Mouse (Mus musculus) retina, adult 2 months (tissue): ENCODE measurements around the gene Ankrd40.

Experiments used
- DNase-seq: peaks from one replicate; pipeline ENCODE4 v3.0.0-alpha.2; 2012; ENCODE audit warnings: low read depth, low spot score

Ankrd40 gene

DNA sequence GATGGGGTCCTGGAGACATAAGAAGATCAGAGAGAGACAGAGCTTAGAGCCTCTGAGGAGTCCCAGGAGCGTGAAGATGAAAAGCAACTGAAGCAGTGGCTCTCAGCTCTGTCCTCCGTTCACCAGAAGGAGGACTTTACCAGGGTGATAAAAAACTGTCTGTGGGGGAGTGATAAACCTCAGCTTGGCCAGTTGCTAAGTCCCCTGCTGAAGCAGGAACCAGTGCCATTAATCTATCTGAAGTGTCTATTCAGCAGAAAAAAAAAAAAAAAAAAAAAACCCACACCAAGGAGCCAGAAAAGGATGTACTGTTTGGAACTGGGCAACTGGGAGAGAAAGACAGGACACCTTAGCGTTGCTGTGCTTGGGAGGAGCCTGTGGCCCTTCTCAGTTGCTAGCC, 23.3 kb downstream of the Ankrd40 start:
- DNase-seq: no peak

DNA sequence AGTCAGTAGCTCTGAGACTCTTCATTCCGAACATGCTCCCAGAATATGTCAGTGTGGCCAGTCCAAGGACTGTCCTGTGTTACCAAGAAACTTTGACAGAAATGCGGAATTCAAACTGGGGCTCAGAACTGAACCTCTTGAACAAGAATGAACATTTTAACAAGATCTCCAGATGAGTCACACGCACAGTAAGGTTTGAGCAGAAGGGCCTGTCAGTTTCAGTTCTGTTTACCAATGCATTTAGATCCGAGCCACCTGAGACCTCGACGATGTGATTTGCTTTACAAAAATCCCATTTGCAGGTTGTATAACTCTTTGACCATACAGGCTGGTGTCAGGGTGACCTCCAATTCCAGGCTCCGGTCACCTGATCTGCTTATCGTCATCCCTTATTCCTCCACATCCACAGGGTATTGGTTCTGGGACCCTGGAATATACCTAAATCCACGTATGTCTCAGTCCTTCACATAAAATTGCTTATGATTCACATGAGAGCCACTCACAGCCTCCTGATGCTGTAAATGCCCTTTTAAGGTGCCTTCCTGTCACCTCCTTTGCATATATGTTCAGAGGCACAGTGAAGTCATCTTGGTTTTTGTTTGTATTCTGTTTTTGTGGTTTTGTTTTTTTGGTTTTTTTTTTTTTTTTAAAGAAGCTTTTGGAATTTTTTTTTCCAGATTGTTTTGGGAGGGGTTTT, 27.9 kb downstream of the Ankrd40 start:
- no peak for DNase-seq

DNA sequence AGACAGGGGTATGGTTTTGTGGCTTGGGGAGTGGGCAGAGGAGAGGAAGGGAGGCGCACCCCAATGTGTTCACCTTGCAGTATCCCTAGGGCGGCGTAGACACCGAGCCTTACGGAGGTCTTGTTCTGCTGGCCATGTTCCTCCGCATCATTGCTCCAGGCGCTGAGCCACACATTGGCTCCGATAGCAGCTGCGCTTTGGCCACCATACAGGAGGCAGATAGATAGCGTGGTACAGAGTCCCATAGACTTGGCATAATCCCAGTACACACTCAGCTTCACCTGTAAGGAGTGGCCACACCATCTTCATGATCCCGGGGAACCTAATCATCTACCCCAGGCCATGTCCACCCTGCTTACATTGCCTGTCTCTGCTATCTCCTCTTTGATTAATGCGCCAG, 31.4 kb downstream of the Ankrd40 start:
- DNase-seq: no peak

DNA sequence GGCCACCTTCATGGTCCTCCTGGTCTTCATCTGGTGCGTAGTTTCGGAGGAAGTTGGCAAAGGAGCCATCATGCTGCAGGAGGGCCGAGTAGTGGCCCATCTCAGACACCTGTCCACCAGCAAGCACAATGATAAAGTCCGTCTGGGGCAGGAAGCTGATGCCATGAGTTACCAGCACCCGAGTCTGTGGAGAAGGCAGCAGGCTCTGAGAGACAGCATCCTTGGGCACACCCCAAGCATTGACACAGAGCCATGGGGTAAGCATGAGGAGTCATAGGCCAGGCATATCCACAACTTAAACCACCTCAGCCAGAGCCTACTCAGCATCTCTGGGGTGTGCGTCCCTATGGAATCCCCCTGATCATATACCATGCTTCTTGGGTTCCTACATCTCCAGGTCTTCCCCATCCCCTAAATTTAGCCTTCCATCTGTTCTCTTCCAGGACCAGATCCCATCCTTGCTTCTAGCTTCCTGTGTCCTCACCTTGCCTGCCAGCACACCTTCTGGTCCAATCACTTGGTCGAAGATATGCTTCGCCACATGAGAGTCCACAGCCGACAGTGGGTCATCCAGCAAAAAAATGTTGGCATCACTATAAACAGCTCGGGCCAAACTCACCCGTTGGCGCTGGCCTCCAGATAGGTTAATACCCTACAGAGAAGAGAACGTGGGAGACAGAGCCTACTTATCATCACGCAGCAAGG, 33.5 kb downstream of the Ankrd40 start:
- no peak for DNase-seq

DNA sequence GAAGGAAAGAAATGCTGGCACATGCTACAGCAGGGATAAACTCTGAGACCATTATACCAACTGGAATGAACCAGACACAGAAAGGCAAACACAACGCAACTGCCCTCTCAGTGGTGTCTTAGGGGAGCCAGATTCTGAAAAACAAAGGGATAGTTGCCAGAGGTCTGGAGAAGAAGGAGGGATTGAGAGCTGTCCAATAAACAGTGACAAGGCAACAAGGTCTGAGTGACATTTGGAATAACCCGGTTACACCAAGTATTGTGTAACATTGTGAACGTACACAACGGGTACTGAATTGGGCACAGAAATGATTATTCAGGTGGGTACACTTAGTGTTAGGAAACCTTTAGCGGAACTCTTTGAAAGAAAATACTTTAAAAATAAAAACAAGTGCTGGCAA, 34.3 kb downstream of the Ankrd40 start:
- DNase-seq: no peak

DNA sequence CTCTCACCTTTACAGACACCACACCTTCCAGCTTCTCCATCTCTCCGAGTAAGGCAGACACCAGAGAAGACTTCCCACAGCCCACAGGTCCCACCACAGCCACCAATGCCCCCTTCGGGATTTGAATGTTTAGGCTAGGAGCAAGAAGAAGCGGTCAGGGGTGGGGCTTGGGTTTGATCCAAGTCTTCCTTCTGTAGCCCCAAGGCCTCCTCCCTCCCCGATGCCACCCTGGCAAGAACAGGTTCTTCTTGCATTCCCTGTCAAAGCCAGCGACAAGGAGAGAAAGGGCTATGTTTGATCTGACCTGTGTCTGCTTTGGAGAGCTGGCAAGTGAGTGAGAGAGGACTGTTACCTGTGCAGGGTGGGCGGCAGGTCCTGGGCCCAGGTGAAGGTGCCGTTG, 35.9 kb downstream of the Ankrd40 start:
- no peak for DNase-seq

DNA sequence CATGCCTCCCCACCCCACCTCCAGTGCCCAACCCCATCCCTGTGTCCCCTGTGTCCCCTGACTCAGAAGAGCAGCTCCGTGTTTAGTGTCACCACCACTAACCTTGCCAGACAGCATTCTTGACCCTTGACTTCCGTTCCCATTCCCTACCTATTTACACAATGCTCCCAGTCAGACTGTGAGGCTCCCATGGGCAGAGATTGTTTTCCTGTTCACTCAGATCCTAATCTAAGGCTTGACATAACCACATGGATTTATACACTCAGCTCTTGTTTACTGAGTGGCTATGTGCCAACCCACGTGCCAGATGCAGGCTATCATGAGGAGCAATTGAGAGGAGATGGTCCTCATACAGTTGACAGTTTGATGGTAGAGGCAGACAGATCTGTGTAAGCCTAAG, 37.5 kb downstream of the Ankrd40 start:
- no peak for DNase-seq

DNA sequence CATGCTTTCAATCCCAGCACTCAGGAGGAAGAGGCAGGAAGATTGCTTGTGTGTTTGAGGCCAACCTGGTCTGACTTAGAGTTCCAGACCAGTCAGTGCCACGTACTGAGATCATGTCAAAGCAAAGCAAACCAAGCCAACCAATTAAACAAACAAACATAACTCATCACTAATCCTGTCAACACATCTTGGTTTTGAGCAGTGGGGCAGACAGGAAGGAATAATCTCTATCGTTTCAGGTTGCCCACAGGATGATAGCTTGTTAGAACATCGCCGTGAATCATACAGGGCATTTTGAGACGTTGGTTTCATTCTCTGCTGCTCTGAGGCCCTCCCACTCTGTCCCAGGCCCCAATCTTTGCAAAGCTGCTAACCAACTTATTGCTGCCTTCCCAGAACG, 42.2 kb downstream of the Ankrd40 start:
- no peak for DNase-seq

DNA sequence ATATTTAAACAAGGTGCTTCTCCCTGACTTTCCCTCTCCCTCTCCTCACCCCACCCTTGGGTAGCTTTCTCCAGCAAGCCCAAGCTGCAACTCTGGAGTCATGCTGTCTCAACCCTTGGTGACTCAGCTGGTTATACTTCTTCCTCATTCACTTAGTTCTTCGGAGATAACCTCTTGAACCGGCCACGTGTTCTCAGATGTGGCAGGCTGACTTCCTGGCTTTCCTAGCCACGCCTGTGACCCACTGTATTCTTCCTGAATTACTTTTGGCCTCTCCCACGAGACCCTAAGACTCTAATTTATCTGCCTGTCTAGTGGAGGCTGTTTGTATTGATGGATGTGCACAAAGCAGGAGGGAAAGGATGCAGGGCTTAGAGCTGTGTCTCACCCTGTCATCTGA, 43.0 kb downstream of the Ankrd40 start:
- no peak for DNase-seq

DNA sequence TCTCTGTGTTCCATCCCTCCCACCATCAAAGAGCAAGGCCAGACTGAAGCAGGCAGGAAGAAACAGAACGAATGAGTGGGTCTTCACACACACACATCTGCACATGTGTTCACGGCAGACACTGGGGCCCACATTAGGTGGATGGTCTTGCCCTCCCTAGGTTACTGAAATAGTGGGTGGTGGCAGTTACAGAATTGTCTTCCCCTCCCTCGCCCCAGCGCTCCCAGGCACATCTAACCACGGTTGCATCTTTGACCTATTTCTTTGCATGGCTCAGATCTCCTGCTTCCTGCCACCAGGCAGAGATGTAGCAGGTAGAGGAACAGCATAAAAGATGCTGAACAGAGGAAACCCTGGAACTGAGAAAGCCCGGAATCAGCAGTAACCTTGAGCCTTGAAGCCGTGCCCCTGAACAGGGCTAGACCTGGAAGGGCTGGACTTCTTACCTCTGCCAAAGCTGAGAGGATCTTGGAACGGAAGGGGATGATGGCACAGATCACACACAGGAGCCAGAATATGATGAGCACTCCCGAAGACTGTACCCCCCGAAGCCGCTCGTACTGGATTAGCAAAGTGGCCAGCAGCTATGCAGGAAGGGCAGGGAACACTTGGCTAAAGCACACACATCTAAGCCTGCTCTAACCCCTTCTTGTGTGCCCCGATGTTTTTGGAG, 46.6 kb downstream of the Ankrd40 start:
- no peak for DNase-seq

DNA sequence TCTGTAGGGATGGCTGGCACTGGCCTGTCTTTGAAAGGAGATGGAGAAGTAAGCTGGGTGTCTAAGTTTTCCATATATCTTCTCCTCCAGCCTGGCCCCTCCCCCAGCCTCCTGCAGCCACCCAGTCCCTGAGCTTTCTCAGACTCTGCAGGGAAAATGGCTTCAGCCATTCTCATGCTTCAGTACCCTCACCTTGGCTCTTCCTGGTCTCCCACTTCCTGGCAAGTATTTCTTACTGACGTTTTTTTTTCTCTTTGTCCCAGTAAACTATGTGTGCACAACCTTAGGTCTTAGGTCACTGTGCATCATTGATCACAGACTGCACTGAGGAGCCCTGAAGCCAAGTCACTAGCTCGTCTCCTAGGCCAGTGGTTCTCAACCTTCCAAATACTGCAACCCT, 51.3 kb downstream of the Ankrd40 start:
- DNase-seq: no peak

DNA sequence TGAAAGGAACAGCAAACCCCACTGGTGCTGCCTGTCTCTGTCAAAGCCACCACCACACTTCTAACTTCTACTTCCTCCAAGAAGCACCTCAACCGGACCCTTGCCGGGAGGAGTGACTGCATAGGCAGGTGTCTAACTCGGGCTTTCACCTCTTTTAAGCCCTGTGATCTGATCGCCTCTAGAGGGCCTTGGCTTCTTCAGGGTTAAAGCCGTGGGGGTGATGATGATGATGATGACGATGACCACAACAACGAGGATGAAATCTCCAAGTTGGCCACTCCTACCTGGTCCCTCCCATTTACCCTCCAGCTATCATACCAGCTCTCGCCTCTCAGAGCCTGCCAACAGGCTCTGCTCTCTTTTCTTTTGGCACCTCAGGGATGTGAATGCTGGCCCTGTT, 51.9 kb downstream of the Ankrd40 start:
- no peak for DNase-seq

DNA sequence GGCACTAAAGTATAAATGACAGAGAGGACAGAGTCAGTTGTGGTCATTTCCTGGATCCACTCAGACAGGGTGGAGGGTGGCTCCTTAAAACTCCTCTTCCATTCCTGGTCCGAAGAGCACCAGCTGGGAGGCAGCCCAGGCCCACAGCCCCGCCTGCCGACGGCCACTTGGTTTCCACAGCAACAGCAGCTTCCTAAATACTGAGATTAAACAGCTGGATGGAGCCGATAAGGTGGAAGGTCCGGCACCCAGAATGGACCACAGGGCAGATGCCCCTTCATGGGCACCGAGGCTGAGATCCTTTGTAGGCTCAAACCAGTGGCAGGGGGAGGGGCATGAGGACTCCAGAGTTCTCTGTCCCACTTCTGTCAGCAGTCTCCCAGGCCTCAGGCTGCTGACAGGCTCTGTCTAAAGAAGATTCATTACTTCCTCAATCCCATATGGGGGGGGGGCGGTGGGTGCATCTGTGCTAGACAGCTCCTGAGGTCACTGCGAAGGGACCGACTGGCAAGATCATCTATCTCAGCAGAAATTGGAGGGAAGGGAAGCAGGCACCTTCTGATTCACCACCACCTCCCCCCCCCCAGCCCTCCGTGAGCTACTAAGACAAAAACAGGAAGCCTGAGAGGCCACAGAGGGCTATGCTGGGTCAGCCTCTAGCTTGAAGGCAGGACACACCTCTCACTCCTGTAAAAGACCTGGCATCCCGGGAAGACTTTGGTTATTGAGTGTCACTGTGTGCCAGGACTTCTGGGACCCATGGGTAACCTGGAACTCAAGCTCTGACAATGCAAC, 58.4 kb downstream of the Ankrd40 start:
- no peak for DNase-seq

DNA sequence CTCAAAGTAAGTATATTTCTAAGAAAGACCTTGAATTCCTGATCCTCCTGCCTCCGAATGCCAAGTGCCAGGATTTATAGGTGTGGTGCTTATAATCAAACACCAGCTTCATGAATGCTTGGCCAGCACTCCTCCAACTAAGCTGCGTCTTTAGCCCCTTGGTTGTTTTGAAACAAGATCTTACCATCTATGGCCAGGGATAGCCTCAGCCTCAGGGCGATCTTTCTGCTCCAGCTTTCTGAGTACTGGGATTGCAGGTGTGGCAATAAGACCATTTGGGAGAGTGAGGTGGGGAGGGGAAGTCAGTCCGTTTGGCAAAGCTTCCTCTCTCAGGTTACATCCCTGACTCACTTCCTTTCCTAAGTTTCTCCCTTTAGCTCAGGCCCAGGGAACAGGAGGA, 60.0 kb downstream of the Ankrd40 start:
- no peak for DNase-seq

DNA sequence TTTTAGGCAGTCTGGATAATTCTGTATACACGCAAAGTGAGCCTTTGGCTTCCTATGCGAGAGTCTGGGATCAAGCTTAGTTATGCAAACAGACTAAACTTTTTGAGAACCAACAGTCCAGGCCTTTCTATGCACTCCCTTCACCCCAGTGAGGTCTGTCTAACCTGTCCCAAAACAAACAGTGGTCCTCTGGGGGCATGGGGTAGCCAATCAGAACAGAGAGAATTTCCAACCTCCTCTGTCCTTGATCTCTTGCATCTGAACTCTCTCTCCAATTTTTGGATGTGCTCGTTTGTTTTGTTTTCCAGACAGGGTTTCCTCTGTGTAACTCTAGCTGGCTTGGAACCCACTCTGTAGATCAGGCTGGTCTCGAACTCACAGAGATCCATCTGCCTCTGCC, 61.2 kb downstream of the Ankrd40 start:
- no peak for DNase-seq

DNA sequence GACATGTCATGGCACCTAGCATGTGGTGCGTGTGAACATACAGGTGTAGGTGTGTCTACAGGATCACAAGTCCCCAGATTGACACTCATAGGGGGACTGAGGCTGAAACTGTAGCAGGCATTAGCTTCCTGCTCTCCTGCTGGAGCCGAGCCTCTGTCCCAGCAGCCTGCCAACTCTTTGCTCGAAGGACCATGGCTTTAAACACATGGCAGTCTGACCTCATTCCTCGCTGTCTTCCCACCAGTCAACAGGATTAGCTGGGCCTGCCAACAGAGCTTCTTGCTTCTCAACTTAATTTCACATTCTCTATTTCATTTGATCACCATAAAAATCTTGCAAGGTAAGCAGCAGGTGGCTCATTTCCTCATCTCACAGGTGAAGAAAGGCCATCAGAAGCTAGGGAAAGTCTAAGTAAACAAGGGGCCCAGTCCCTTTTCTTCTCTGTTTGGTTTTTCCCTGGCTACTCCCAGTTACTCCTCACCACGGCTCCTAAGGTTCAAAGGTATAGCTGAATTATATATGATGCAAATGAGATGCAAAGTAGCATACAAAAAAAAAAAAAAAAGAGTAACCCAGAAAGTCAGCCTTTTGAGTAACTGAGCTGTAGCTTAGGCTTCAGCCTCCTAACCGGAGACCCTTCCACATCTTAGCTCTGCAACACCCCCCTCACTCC, 62.1 kb downstream of the Ankrd40 start:
- no peak for DNase-seq

DNA sequence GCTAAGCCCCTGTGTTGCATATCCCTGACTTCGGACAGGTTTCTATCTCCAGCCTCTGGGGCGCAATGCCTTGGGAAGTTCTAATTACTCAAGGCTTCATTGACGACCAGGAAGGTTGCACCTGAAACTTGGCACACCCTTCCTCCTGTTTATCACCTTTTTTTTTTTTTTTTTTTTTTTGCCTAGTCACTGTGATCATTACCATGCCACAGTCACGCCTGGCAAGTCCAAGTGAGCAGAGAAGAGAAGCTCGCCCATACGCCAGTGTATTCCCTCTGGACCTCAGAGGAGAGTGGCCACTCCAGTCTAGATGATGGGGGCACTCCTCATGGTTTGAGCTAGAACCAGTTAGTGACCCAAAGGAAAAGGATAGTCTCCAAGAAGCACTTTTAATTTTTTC, 63.0 kb downstream of the Ankrd40 start:
- no peak for DNase-seq
